Mouse (Mus musculus): ENCODE data around the gene Rpl36-ps4. TPM values are rescaled to one million over a fixed set of nuclear protein-coding genes. Genes with fewer than 3 reads are reported as not detected.
A peak's percentile ranks its signal among the peaks of the same experiment; 100 is the strongest.
"Not testable (repeated sequence)": the region's sequence is repeated elsewhere in the genome, so short reads cannot be mapped to it uniquely, and the experiment has no call there.

The Rpl36-ps4 gene
- polyA plus RNA-seq, 1 experiment from 2014 or later: not detected

- not testable (repeated sequence) for H3K9ac ChIP-seq (ENCODE audit: low read length); DNase-seq (ENCODE audit: low spot score, missing footprints); ATAC-seq (ENCODE audit: low FRiP score); H3K27ac ChIP-seq (ENCODE audit: low read depth, low read length); H3K36me3 ChIP-seq (ENCODE audit: control insufficient read depth, insufficient read depth, low read length); H3K27me3 ChIP-seq (ENCODE audit: control insufficient read depth, insufficient read depth, low read length); H3K4me3 ChIP-seq (ENCODE audit: low read depth, low read length); H3K4me2 ChIP-seq; H3K9me3 ChIP-seq (ENCODE audit: control insufficient read depth, low read length); H3K4me1 ChIP-seq (ENCODE audit: control insufficient read depth, insufficient read depth, low read length)
- 92% methylated on average over 11 of the region's 11 CpGs for WGBS
Measured at GRCm38 (mm10) chr17:87959406-87959805, 38.6 kb downstream of the Rpl36-ps4 start.

- not testable (repeated sequence) for H3K9ac ChIP-seq (ENCODE audit: low read length); ATAC-seq (ENCODE audit: low FRiP score); H3K9me3 ChIP-seq (ENCODE audit: control insufficient read depth, low read length); H3K4me2 ChIP-seq; H3K27me3 ChIP-seq (ENCODE audit: control insufficient read depth, insufficient read depth, low read length); DNase-seq (ENCODE audit: low spot score, missing footprints); H3K36me3 ChIP-seq (ENCODE audit: control insufficient read depth, insufficient read depth, low read length); H3K4me3 ChIP-seq (ENCODE audit: low read depth, low read length); H3K4me1 ChIP-seq (ENCODE audit: control insufficient read depth, insufficient read depth, low read length); H3K27ac ChIP-seq (ENCODE audit: low read depth, low read length)
- WGBS: 92% methylated on average over 5 of the region's 5 CpGs
Measured at GRCm38 (mm10) chr17:87959931-87960330, 39.2 kb downstream of the Rpl36-ps4 start.

GRCm38 (mm10) chr17:87963081-87964075, 42.6 kb downstream of the Rpl36-ps4 start:
- Histone ChIP-seq H3K27ac (ENCODE audit: low read depth, low read length) (no peak overlapping the region), H3K4me1 (ENCODE audit: control insufficient read depth, insufficient read depth, low read length) (no peaks in the 10 kb centered on the region), H3K9me3 (ENCODE audit: control insufficient read depth, low read length) (no peaks in the 10 kb centered on the region), H3K4me2 (no peak overlapping the region), H3K4me3 (ENCODE audit: low read depth, low read length) (no peak overlapping the region), H3K36me3 (ENCODE audit: control insufficient read depth, insufficient read depth, low read length) (no peaks in the 10 kb centered on the region), H3K27me3 (ENCODE audit: control insufficient read depth, insufficient read depth, low read length) (no peaks in the 10 kb centered on the region), H3K9ac (ENCODE audit: low read length) (no peak overlapping the region)
- WGBS: 91% methylated on average over 13 of the region's 14 CpGs
- no peak for DNase-seq (ENCODE audit: low spot score, missing footprints)
- no peak for ATAC-seq (ENCODE audit: low FRiP score)

- not testable (repeated sequence) for H3K27me3 ChIP-seq (ENCODE audit: control insufficient read depth, insufficient read depth, low read length); H3K9me3 ChIP-seq (ENCODE audit: control insufficient read depth, low read length); H3K4me2 ChIP-seq; H3K27ac ChIP-seq (ENCODE audit: low read depth, low read length); H3K36me3 ChIP-seq (ENCODE audit: control insufficient read depth, insufficient read depth, low read length); H3K9ac ChIP-seq (ENCODE audit: low read length); H3K4me3 ChIP-seq (ENCODE audit: low read depth, low read length); H3K4me1 ChIP-seq (ENCODE audit: control insufficient read depth, insufficient read depth, low read length); DNase-seq (ENCODE audit: low spot score, missing footprints)
- peak; percentile 62; the same call in 1 of the 2 replicates for ATAC-seq (ENCODE audit: low FRiP score)
- 41% methylated on average over 6 of the region's 8 CpGs for whole genome bisulfite sequencing
Measured at GRCm38 (mm10) chr17:87968483-87968926, 47.7 kb downstream of the Rpl36-ps4 start.

Other genes starting within 250 kb of the Rpl36-ps4 start
- gene Msh2, start 248.6 kb upstream of the Rpl36-ps4 start, polyA plus RNA-seq (2014; fragmentation: Nextera tagmentation; extraction: Ambion mirVana): 93.4 and 99.5 TPM in 2 replicates
- gene Kcnk12, start 123.0 kb upstream of the Rpl36-ps4 start, polyA plus RNA-seq (2014; fragmentation: Nextera tagmentation; extraction: Ambion mirVana): 0.12 and 0.26 TPM in 2 replicates
- 92.3 and 95.5 TPM in 2 replicates for gene Msh6, start 54.1 kb downstream of the Rpl36-ps4 start, polyA plus RNA-seq (2014; fragmentation: Nextera tagmentation; extraction: Ambion mirVana)
- 39.0 and 41.2 TPM in 2 replicates for gene Fbxo11, start 144.3 kb downstream of the Rpl36-ps4 start, polyA plus RNA-seq (2014; fragmentation: Nextera tagmentation; extraction: Ambion mirVana)

Measured in midbrain, embryonic 11.5 days (tissue).